Mouse (Mus musculus): Measurements from ENCODE around the gene Taf9b. TPM values are rescaled to one million over a fixed set of nuclear protein-coding genes. Genes with fewer than 3 reads are reported as not detected.
"Not testable (repeated sequence)": the region's sequence is repeated elsewhere in the genome, so short reads cannot be mapped to it uniquely, and the experiment has no call there.

Taf9b gene
- 24.4 and 24.9 TPM in 2 replicates for polyA plus RNA-seq (2012; rRNA removed)

DNA sequence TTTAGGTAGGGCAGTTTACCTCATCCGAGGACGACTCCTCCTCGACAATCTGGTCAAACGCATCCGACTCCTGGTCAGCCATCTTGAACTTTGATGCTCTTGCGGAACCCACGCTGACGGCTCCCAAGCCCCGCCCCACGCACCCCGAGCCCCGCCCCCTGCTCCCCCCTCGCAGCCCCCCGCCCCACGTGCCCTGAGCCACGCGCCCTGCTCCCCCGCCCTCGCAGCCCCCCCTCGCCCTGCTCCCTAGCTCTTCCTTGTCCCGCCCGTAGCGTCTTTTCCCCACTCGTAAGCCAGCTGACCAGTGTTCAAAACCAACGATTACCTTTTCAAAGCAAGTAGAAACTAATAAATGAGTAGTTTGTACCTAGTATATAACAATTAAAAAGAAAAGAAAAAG lies at the start of gene Taf9b:
Gene Taf9b, minus strand, starts transcription at position 101 of the 400 bp plus-strand sequence.
- no peak for DNase-seq (ENCODE audit: extremely low spot score in 1 of 2, low spot score in 1 of 2)

DNA sequence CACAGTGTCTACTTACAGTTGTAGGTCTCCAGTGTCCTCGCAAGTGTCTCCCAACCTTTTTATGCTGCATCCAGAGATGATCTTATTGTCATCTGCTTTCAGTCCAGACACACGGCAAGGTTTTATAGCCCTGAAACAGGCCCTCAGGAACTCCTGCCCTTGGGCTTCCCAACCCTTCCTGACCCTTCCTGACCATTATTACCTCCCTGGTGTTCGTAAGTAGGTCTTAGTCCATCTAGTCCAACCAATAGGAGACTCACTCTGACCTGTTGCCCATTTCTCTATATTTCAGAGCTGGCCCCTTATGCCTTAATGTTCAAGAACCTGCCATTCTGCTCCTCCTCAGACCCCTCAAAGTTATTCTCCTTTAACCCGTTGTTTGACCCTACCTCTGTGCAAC lies 34.3 kb upstream of the Taf9b start, which contains the start of gene Fnd3c2:
Gene Fnd3c2, minus strand, starts transcription at position 101 of the 400 bp plus-strand sequence.
- DNase-seq (ENCODE audit: extremely low spot score in 1 of 2, low spot score in 1 of 2): no peak

DNA sequence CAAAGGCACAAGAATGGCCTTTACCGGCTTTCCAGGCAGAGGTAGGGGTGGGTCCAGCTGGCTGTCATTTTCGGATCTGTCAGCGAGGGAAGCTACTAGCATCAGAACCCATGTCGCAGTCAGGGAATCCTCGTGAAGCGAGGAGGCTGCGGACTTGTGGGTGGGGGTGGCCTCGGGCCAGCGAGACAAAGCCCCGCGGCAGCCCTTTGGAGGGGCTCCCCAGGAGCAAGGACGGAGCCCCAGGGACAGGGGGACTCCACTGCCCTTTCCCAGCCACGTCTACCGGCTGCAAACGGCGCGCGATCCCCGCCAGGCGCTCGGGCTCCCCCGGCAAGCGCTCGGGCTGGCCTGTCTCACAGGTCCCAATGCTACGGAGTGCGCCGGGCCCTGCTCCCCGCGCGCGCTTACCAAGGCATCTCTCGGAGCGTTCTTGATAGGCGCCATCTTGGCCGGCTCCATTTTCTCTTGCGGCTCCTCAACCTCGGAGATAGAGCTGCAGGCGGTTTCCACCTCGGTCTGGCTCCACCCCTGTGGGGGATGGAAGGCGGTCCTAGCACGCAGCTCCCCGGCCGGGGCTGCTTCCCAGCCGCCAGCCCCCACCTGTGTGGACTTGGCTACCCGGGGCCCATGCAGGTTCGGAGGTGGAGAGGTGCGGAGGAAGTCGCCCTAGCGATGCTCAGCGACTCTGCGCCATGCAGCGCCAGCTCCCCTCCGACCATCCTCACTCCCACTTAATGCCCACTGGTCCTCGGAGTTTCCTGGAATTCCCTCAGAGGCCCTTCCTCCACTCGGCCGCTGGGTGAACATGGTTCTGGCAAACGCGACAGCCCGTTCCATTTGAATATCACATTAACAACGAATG lies 1.6 kb downstream of the Taf9b start:
- DNase-seq (ENCODE audit: extremely low spot score in 1 of 2, low spot score in 1 of 2): peak; percentile 42 to 78

DNA sequence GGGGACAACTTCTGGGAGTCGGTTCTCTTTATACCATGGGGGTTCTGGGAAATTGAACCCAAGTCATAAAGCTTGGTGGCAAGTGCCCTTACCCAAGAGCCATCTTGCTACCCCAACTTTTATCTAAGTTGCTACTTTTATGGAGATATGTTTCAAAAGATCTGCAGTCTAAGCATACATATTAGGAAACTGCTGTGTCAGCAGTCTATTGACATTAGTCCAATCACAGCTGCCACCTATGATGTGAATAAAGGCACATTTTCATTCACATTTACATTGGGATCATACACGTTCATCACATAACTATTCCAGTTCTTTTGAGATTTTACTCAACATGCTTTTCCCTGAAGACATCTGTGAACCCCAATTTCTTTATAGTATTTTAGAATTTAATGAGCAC lies 11.9 kb downstream of the Taf9b start:
- no peak for DNase-seq (ENCODE audit: extremely low spot score in 1 of 2, low spot score in 1 of 2)

DNA sequence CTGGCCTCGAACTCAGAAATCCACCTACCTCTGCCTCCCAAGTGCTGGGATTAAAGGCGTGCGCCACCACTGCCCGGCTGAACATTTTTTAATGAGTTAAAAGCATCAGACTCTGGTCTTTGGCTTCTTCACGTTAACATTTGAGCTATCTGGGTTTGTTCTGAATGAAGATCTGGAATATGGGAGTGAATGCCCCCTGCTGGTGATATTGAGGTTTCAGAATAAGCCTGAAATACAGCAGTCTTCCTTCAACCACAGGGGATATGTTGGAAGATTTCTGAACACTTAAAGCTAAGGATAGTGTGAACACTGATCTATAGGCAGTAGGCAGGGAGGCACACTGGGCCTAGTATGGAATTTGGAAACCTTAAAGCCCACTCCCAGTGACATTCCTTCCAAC lies 22.1 kb downstream of the Taf9b start:
- no peak for DNase-seq (ENCODE audit: extremely low spot score in 1 of 2, low spot score in 1 of 2)

DNA sequence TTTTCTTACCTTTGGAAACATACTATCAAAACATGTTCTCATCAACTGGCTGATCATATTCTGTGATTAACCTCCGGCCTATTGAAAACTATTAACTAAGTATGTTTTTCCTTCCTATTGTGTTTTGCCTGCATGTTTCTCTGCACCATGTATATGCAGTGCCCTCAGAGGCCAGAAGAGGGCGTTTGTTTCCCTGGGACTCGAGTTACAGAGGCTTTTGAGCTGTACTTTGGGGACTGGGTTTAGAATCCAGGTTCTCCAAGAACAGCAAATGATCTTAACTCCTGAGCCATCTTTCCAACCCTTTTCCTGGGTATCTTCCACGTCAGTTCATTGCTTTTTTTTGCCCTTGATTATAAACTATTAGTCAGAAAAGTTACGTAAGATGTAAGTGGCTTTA lies 23.6 kb downstream of the Taf9b start:
- DNase-seq (ENCODE audit: extremely low spot score in 1 of 2, low spot score in 1 of 2): no peak

DNA sequence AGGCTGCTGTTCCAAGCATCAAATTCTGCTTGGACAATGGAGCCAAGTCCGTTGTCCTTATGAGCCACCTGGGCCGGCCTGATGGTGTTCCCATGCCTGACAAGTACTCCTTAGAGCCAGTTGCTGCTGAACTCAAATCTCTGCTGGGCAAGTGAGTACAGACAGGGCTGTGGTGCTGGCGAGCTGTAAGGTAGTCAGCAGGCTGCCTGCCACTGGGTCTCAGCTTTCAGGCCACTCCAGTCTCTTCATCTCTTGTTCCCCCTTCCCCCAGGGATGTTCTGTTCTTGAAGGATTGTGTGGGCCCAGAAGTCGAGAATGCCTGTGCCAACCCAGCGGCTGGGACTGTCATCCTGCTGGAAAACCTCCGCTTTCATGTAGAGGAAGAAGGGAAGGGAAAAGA lies 26.6 kb downstream of the Taf9b start:
- not testable (repeated sequence) for DNase-seq (ENCODE audit: extremely low spot score in 1 of 2, low spot score in 1 of 2)

DNA sequence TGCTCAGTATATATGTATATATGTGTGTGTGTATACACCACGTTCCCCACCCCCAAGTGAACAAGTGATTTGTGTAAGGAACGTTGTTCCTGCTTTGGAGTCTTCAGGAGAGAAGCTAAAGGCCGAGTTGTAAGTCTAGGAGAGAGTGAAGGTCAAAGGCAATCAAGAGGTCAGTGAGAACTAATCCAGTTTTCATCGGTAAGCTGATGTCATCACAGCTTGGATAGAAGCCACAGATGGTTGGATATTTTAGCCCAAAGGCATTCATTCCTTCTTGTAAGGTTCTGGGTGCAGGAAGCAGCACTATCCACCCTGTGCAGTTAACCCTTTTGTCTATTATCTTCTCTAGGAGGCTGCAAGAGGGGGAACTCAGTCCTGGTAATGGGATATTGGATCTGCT lies 30.9 kb downstream of the Taf9b start:
- no peak for DNase-seq (ENCODE audit: extremely low spot score in 1 of 2, low spot score in 1 of 2)

DNA sequence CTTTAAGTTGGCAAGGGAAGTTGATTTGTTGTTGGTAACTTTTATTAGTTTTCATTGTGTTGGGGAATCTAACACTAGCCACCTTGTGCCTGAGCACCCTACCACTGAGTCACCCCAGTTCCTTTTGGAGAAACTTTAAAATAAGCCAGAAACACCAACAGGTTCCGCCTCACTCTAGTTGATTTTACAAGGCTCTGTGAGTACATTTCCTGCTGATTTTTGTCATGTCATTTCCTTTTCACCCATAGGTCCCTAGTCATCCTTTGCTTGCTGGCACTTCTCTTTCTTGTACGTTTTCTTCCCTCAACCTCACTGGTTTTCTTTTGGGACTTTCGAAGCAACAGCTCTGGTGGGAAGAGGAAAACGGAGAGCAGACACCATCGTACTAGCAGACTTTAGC lies 31.6 kb downstream of the Taf9b start:
- DNase-seq (ENCODE audit: extremely low spot score in 1 of 2, low spot score in 1 of 2): no peak

DNA sequence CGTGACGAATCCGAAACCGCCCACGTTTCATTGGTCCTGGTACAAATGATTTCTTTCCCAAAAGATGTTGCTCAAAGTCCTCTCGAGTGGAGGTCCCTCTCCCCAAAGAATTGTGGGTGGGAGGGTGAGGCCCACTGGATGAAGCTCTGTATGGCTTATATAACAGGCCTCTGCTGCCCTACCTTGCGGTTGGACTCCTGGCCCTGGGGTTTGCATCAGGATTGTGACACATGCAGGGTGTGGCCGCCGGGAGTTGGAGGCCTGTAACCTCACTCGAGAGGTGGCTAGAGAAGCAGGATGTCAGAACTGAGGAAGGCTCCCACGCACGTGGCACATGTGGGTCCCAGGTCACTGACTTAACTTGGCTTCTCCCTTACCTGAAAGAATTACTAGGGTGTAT lies 33.2 kb downstream of the Taf9b start:
- peak in 1 of 2 experiments; percentile 16 for DNase-seq (ENCODE audit: extremely low spot score in 1 of 2, low spot score in 1 of 2)

DNA sequence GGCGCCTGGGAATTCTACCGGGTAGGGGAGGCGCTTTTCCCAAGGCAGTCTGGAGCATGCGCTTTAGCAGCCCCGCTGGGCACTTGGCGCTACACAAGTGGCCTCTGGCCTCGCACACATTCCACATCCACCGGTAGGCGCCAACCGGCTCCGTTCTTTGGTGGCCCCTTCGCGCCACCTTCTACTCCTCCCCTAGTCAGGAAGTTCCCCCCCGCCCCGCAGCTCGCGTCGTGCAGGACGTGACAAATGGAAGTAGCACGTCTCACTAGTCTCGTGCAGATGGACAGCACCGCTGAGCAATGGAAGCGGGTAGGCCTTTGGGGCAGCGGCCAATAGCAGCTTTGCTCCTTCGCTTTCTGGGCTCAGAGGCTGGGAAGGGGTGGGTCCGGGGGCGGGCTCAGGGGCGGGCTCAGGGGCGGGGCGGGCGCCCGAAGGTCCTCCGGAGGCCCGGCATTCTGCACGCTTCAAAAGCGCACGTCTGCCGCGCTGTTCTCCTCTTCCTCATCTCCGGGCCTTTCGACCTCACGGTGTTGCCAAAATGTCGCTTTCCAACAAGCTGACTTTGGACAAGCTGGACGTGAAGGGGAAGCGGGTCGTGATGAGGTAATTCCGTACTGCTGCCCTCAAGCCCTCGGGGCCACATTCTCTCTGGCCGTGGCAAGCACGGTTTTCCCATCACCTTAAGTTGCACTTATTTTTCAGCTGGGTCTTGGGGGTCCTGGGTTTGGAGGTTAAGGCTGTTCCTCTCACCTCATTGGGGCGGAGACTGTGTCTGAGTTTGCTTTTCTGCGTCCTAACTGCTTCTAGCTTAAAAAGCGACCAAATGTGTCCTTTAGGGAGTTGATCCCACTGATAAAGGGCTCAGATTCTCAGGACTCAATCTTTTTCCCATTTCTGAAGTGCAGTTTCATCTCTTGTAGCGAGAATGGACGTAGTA lies 34.0 kb downstream of the Taf9b start, which contains the start of gene Pgk1:
Gene Pgk1, plus strand, starts transcription at position 388 of the 937 bp plus-strand sequence.
- DNase-seq (ENCODE audit: extremely low spot score in 1 of 2, low spot score in 1 of 2): peak; percentile 87 to 92

DNA sequence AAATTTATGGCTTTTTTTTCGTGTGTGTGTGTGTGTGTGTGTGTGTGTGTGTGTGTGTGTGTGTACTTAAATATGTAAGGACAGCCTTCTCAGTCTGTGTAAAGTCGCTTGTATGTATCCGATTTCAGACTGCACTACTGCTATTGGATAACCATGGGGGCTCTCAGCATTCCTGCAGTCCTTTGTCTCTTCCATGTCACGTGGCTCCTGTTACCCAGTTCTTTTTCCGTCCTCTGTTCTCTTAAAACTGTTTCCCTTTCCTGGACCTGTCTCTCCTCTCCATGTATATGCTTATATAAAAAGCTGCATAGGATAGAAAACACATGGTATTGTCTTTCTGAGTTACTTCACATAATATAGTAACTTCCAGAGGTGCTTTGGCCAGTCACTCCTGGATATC lies 35.3 kb downstream of the Taf9b start:
- DNase-seq (ENCODE audit: extremely low spot score in 1 of 2, low spot score in 1 of 2): no peak

DNA sequence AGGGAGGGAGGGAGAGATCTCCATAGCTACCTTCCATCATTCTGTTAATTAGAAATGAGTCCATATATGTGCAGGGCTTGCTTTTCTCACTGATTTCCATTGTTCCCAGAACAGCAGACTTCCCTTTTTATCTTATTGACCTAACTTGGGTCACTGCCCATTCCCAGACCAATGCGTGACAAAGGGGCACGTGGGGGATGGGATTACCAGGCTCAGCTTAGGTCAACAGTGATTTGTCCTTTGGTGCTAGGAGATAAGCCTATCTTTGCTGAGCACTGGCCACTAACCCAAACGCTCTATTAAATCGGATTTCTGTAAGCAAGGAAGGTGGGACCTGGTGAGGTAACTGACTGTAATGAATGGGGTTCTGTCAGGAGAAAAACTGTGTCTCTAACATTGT lies 36.7 kb downstream of the Taf9b start:
- DNase-seq (ENCODE audit: extremely low spot score in 1 of 2, low spot score in 1 of 2): no peak

DNA sequence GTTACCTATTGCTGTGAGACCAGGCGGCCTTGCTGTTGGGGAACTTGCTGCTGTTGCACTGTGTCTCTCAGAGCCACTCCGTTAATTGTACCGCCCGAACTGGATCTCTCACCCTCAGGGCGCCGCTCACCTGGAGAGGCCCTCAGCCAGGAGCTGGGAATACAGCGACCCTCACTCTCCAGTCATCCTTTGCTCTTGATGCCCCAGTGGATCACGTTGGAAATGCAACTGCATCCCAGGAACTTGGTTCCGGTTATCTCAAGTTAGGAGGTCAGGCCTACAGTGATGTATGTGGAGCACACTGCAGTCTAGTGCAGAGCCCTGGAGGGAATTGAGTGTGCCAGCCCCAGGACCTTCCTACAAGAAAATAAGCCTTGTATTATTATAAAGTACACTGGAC lies 44.6 kb downstream of the Taf9b start:
- DNase-seq (ENCODE audit: extremely low spot score in 1 of 2, low spot score in 1 of 2): no peak

DNA sequence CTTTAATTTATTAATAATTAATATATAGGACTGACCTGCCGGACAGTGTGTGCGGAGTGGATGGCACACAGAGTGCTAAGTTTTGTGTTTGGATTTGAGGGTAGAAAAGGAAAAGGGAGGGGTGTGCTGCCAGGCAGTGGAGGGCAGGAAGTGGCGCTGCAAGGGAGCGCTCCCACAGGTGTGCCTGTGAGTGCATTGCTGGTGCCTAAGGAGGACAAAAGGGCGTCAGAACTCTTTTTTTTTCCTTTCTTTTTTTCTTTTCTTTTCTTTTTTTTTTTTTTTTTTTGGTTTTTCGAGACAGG lies 49.2 kb downstream of the Taf9b start:
- no peak for DNase-seq (ENCODE audit: extremely low spot score in 1 of 2, low spot score in 1 of 2)

DNA sequence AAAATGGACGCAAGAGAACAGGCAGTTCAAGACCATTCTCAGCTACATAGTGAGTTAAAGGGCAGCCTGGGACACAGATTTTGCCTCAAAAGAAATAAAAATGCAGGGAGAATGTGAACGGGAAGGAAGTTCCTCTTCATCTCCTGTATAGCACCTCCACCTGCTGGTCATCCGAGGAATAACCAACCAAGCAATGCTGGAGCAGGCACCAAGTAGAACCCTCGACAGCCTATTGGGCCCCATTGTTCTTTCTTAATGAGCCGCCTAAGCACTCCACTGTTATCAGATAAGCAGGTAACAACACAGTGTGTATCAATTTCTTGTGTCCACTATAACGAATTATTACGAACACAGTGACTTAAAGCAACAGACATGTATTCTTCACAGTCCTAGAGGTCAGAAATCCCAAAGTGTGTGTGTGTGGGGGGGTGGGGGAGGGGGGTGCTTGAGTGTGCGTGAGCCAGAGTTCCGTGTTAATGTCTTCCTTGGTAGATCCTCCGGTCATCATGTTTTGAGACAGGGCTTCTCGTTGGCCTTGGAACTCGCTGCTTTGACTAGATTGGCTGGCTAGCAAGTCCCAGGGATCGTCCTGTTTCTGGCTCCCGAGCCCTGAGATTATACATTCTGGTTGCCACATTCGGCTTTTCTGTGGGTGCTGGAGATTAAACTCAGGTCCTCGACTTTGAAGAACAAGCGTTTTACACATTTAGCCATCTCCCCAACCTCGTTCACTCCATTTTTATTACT lies 49.7 kb downstream of the Taf9b start:
- DNase-seq (ENCODE audit: extremely low spot score in 1 of 2, low spot score in 1 of 2): peak; percentile 38 to 88

DNA sequence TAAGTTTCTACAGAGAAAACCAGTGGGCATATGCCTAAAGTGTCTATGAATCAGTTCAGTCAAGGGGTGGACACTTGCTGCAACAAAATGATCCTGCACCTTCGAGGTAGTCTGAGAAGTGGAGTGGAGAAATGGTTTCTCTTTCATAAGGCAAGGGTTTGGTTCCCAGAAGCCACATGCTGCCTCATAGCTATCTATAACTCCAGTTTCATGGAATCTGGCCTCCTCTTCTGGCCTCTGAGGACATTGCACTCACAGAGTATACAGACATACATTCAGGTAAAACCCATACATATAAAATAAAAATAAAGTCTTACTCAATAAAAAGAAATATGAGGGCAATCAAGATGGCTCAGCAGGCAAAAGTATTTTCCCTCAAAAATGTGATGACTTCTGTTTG lies 55.9 kb downstream of the Taf9b start:
- no peak for DNase-seq (ENCODE audit: extremely low spot score in 1 of 2, low spot score in 1 of 2)

DNA sequence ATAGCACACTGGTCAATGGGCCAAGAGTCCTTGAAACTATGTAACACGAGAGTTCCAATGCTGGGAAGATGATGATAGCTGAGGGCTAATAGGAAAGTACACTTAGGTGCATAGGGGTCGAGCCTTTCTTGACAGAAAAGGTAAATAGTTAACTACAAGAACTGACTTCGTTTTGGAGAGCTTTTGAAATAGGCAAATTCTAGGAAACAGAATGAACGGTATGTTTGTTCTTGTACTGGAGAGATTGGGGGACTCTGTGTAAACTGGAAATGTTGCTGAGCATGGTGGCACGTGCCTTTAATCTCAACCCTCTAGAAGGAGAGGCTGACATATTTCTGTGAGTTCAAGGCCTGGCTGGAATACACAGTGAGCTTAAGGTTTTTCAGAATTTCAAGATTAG lies 56.4 kb downstream of the Taf9b start:
- no peak for DNase-seq (ENCODE audit: extremely low spot score in 1 of 2, low spot score in 1 of 2)

DNA sequence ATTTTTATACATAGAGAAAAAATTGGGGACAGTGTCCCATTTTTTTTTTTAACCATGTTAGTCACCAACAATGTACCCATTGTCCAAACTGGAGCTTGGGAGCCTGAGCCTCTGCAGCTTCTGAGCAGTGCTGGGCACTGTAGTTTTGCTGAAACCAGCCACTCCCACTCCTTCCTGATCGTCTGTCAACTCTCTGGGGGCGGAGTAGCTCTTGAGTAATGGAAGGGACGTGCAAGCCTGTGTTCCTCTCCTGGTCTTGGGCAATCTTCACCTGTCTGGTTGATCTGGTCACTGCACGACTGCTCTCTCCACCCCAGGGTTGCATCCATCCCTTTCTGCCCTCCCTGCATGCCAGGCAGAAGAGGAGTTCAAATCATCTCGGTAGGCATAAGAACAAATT lies 57.0 kb downstream of the Taf9b start:
- DNase-seq (ENCODE audit: extremely low spot score in 1 of 2, low spot score in 1 of 2): no peak
